Mouse (Mus musculus) olfactory bulb, adult 2 months (tissue): Measurements from ENCODE around the gene Znhit1.

ENCODE experiments used
- CTCF ChIP-seq: fragments of 200-500 bp; IDR thresholded peaks from 2 replicates; pipeline ENCODE4 v1.5.1; 2012; ENCODE audit warnings: low read depth, mild to moderate bottlenecking, low read length, moderate library complexity; ENCODE audit not compliant: insufficient read depth
- POLR2A ChIP-seq: fragments of 200-500 bp; IDR thresholded peaks from 2 replicates; pipeline ENCODE4 v1.6.1; 2012; ENCODE audit warnings: mild to moderate bottlenecking, low read depth, low read length, moderate library complexity; ENCODE audit not compliant: insufficient read depth

GRCm38 (mm10) chr5:136935905-136936695 lies 51.7 kb downstream of the Znhit1 start:
- TF ChIP-seq CTCF (no peak), POLR2A (no peak)
